Mouse (Mus musculus) B cell, adult 2 months (primary cell): ENCODE results near the gene Abhd12.

Experiments
- DNase-seq, 2 experiments: peaks; one replicate each; pipeline ENCODE4 v3.0.0; 2022

Gene Abhd12

DNA sequence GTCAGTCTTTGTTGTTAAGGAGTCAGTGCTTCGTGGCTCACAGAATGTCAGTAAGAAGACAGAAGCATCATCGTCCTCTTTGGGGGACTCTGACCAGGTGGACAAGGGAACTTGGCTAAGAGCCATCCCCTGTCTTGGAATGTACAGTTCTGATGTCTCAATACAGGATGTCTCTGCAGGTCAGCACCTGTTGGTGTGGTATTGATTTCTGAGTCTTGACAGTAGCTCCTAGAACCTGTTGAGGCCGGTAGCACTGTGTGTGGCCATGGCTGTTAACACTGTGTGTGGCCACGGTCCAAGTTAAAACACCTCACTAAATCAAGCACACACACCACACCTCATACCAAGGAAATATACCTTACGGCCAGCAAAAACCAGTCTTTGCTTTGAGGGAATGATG, 103.9 kb downstream of the Abhd12 start:
- no peak for DNase-seq

DNA sequence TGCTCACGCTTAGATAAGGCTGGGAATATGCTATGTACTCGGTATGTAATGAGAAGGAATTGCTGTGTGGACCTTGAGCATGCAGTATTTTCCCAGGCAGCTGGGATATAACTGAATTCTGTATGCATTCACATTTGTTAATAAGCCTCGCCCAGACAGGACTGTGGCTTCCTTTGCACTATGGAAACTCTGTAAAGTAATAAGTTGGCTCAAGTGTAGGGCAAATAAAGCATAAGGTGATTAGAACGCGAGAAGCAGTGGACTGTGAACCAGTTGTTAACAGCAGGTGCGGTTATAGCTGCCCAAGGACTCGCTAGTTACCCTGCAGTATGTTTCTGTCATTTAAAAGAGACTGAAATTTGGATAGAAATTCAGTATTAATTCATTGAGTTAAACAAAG, 106.5 kb downstream of the Abhd12 start:
- no peak for DNase-seq

DNA sequence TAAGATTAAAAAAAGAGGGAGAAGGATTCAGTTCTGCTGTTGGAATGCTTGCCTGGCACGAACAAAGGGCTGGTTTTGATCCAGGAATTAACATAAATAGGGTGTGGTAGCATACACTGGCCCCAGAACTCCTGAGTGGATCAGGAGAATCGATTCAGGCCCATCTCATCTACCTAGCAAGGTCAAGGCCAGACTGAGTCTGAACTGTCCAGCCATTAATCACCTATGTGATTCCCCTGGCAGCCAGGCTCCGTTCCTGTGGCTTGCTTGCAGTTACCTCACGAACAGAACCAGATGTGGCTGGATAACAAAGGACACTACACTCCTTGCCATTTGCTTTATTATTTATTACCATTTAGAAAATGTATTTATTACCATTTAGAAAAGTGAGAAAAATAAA, 111.2 kb downstream of the Abhd12 start:
- no peak for DNase-seq

DNA sequence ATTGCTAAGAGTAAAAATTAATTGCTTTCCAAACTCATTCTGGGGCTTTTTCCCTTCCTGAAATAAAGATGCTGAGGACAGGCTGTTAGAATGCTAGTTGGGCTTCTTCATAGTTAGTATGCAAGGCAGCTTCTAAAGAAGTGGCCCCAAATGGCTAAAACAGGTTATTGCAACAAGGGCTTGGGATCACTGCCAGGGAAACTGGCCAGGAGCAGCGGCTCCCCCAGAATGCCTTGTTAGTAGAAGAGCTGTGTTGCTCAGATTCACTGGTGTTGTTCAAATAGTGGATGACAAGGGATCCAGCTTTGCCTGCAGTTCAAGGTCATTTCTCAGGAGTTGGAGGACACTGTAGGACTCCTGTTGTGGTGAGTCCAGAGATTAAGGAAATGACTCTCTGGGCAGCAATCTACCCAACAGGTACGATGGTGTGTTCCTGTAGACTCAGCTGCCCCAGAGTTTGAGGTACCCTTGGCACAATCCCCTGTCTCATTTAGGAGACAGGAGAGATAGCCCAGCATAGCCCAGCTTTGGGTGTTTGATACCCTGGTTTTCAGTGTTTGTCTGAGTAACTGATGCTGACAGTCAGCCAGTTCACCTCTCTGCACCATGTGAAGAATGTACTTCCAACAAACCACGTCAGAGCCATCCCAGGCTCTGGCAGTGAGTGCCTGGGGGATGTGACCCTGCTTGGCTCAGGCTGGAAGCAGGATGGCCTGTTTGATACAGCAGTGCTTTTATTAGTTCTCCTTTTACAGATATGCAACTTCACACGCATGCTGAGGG, 115.6 kb downstream of the Abhd12 start:
- no peak for DNase-seq

DNA sequence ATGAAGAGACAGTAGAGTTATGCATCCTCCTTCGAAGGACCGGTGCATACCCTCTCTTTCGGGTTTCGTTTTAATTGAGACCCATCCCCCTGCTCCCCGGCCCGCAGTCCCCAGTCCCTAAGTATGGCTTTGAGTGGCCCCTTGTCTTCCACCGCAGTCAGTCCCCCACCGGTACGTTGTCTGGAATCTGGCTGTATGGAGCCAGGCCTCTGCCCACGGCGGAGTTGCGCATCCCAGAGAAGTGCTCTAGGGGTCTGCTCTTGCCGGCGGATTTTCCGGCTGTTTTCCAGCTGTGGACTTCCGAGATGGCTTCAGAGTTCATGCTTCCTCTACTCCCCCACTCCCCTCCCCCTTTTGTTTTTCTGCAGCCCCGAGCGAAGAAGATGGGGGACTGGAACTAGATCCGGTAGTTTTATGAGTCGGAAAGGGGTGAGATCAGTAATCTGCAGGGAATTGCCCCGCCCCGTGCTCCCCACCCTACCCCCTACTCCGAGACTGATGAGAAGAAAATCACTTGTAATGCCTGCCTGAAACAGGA, 117.2 kb downstream of the Abhd12 start:
- peak; percentile 7 to 10 for DNase-seq

DNA sequence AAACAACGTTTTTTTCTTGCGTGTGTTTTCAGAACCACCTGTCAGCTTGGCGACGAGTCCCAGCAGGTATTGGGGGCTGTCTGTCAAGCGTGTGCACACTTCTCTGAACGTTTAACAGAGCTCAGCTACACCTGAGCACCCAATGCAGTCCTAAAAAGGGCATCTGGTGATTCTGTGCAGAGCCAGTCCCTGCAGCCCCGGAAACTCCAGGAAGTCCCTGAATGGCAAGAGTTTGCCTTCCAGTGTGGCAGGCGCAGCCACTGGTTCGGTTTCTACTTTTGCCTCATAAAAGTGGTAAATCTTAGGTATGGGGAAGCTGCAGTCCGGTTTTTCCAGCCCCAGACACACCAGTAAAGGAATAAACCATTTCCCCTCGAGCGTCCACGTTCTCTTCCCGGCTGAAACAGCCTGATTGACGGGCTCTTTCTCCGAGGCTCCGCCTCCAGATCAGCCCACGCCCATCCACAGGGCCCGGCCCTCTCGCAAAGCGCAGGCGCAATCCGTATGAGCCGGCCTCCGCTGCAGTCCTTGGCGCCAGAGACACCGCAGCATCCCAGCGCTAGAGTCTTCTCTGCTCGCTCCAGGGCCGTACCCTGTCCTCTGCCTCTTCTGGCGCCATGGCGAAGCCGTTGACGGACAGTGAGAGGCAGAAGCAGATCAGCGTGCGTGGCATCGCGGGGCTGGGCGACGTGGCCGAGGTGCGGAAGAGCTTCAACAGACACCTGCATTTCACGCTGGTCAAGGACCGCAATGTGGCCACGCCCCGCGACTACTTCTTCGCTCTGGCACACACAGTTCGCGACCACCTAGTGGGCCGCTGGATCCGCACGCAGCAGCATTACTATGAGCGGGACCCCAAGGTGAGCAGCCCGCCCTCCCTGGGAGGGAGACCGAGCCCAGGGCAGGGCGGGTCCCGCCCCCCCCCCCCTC, 118.0 kb downstream of the Abhd12 start, which contains the start of gene Pygb:
Gene Pygb, plus strand, starts transcription at position 485 of the 930 bp plus-strand sequence.
- peak; percentile 85 for DNase-seq

DNA sequence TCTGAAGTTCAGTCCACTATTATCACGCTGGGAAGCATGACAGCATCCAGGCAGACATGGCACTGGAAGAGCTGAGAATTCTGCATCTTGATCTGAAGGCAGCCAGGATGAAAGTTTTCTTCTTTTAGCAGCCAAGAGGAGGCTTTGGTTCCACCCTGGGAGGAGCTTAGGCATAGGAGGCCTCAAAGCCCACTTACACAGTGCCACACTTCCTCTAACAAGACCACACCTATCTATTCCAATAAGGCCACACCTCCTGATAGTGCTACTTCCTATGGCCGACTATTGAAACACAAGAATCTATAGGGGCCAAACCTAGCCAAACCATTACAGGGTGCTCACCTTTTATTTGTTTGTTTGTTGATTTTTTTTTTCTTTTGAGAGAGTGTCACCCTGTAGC, 121.7 kb downstream of the Abhd12 start:
- no peak for DNase-seq
